Mouse (Mus musculus) hindbrain, embryonic 14.5 days (tissue): ENCODE results near the gene Med12. TPM values are rescaled to one million over a fixed set of nuclear protein-coding genes. Genes with fewer than 3 reads are reported as not detected.
"Not testable (repeated sequence)": the region's sequence is repeated elsewhere in the genome, so short reads cannot be mapped to it uniquely, and the experiment has no call there.

ENCODE experiments used
- ATAC-seq: fragments of 200-750 bp; cut with Nextera tagmentation; 2 replicates; pipeline ENCODE4 v1.8.0; 2017; ENCODE audit warnings: moderate number of reproducible peaks, mild to moderate bottlenecking, moderate TSS enrichment, moderate library complexity; ENCODE audit not compliant: low FRiP score
- DNase-seq: peaks from one replicate; pipeline ENCODE4 v3.0.0-alpha.2; 2015; ENCODE audit warnings: low spot score
- H3K27ac ChIP-seq: fragments of 300-500 bp; sonication (generic); 2 replicates; pipeline ENCODE4 v1.5.1; 2014; ENCODE audit warnings: mild to moderate bottlenecking, moderate library complexity
- H3K27me3 ChIP-seq: fragments of 300-500 bp; sonication (generic); 2 replicates; pipeline ENCODE4 v1.6.1; 2014; ENCODE audit warnings: mild to moderate bottlenecking, low read length, mixed read lengths; ENCODE audit not compliant: control insufficient read depth, insufficient read depth
- H3K36me3 ChIP-seq: fragments of 300-500 bp; sonication (generic); replicated peaks from 2 replicates; pipeline ENCODE4 v1.6.1; 2014; ENCODE audit not compliant: control insufficient read depth, insufficient read depth
- H3K4me1 ChIP-seq: fragments of 300-500 bp; sonication (generic); replicated peaks from 2 replicates; pipeline ENCODE4 v1.6.1; 2014; ENCODE audit warnings: antibody characterized with exemption, low read length, mixed read lengths; ENCODE audit not compliant: control insufficient read depth, insufficient read depth
- H3K4me2 ChIP-seq: fragments of 300-500 bp; sonication (generic); replicated peaks from 2 replicates; pipeline ENCODE4 v1.6.1; 2014; ENCODE audit warnings: mild to moderate bottlenecking, moderate library complexity
- H3K4me3 ChIP-seq: fragments of 300-500 bp; sonication (generic); replicated peaks from 2 replicates; pipeline ENCODE4 v1.5.1; 2014; ENCODE audit warnings: mild to moderate bottlenecking, low read length
- H3K9ac ChIP-seq: fragments of 300-500 bp; sonication (generic); 2 replicates; pipeline ENCODE4 v1.6.1; 2014
- H3K9me3 ChIP-seq: fragments of 300-500 bp; sonication (generic); 2 replicates; pipeline ENCODE4 v1.6.1; 2016; ENCODE audit warnings: low read length; ENCODE audit not compliant: control insufficient read depth
- WGBS: fragments of 180-500 bp; shearing (Covaris S2); extraction: QIAGEN DNeasy Blood & Tissue Kit; methylation state at CpG from one replicate; pipeline ENCODE4 v1.1.7; 2014; 5-methylcytosine and 5-hydroxymethylcytosine counted together
- polyA plus RNA-seq: library from polyadenylated mRNA; unstranded; fragments of >200 nt; fragmentation: Nextera tagmentation; extraction: Ambion mirVana; gene quantifications from 2 replicates; pipeline ENCODE4 v1.2.1, GENCODE M21; 2014

Med12 gene
- polyA plus RNA-seq, 1 experiment from 2014 or later, result 33.9 TPM

DNA sequence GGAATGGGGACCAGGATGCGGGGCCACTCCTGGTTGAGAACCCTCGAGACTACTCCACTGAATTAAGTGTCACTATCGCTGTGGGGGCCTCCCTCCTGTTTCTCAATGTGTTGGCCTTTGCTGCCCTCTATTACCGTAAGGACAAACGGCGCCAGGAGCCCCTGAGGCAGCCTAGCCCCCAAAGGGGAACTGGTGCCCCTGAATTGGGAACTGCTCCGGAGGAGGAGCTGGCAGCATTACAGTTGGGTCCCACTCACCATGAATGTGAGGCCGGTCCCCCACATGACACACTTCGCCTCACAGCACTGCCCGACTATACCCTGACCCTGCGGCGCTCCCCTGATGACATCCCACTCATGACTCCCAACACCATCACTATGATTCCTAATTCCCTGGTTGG lies 45.9 kb downstream of the Med12 start:
- no peak overlapping the region for H3K4me2 ChIP-seq

DNA sequence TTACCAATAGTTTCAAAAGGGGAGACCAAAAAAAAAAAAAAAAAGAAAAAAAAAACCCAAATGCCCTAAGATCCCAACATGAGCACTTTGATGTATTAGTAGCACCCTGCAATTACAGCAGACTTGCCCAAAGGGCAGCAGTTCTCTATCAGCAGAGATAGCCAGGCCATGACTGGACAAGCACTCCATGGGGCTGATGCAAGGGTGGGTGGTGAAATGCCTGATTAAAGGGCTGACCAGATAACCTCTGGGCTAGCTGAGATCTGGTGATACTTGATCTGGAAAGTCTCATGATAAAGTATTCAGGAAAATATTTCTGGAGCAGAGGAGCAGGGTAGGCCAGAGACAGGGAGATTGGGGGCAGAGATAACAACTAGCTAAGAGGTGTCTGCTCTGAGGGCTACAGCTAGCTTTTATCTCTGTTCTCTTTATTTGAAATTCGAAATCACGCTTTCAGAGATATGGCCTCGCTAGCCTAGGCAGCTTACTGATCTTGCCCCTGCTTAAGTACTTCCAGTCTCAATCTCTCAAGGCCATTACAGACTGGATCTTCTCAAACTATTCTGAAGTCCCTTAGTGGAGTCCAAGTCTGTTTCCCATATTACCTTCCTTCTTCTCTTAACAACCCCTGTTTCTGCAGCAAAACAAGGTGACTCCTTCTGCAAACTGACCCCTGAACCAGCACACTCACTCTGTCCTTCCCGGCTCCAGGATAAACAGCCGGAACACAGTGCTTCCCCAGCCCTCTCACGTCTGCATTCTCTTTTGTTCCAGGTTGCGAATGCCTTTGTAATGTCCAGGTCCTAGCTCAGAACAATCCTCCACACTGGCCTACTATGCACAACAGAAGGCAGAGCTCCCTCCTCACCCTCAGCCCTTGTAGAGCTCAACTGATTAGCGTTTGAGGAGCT lies 52.4 kb downstream of the Med12 start:
- H3K4me1 ChIP-seq, result no peaks in the 10 kb centered on the region
- H3K4me2 ChIP-seq, result no peak overlapping the region
- ATAC-seq (no peak), DNase-seq (no peak)
- H3K36me3 ChIP-seq, result peaks cover 20% of the 10 kb centered on the region; the same call in 1 of the 2 replicates
- no peaks in the 10 kb centered on the region for H3K9me3 ChIP-seq
- no peak overlapping the region for H3K9ac ChIP-seq
- 50% methylated on average over 8 of the region's 8 CpGs for WGBS
- H3K27ac ChIP-seq, result no peak overlapping the region
- H3K27me3 ChIP-seq, result no peaks in the 10 kb centered on the region; the same call in 1 of the 2 replicates
- no peak overlapping the region for H3K4me3 ChIP-seq

More for the DNA sequence above, 45.9 kb downstream of the Med12 start:
- DNase-seq (no peak), ATAC-seq (no peak)
- H3K36me3 ChIP-seq, result peaks cover 69% of the 10 kb centered on the region
- H3K27me3 ChIP-seq, result no peaks in the 10 kb centered on the region
- 93% methylated on average over 12 of the region's 12 CpGs for WGBS
- H3K4me3 ChIP-seq, result no peak overlapping the region
- no peaks in the 10 kb centered on the region for H3K4me1 ChIP-seq
- H3K9me3 ChIP-seq, result no peaks in the 10 kb centered on the region
- no peak overlapping the region for H3K9ac ChIP-seq
- no peak overlapping the region for H3K27ac ChIP-seq

DNA sequence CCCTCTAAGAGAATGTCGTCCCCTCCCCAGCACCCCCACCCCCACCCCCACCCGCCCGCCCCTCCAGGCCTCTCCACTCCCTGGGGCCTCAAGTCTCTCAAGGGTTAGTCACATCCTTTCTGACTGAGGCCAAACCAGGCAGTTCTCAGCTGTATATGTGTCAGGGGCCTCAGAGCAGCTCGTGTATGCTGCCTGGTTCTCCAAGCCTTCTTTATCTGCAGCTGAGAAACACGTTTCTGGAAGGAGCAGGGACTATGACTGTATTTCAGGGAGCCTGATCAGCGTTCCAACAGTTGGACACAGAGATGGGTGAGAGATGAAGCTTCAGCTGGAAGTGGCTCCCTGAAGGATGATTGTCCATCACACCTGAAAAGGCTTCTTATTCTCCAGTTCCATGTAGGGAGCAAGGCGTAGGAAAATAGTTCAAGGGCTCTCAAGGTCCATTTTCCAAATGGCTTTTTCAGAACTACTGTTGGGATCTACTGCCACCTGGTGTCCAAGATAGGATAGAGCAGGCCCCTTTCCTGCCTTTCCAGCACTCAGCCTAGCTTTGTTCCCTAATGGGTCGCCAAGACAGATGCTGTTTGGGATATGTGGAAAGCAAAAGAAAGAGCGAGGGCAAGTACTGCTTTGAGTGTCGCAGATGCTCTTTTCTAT lies 55.7 kb downstream of the Med12 start:
- DNase-seq, result peak; percentile 86
- peak overlapping the region; percentile 62; the same call in 1 of the 2 replicates for H3K27ac ChIP-seq
- no peaks in the 10 kb centered on the region; the same call in 1 of the 2 replicates for H3K27me3 ChIP-seq
- H3K9me3 ChIP-seq, result no peaks in the 10 kb centered on the region
- no peak overlapping the region for H3K4me3 ChIP-seq
- H3K4me2 ChIP-seq, result no peak overlapping the region
- H3K36me3 ChIP-seq, result no peaks in the 10 kb centered on the region
- 35% methylated on average over 10 of the region's 10 CpGs for WGBS
- H3K9ac ChIP-seq, result peak overlapping the region; percentile 20; the same call in 1 of the 2 replicates
- ATAC-seq, result no peak
- 0 out of 2 replicates have a peak, but pooled peaks cover 10% of the 10 kb centered on the region for H3K4me1 ChIP-seq

- peak overlapping the region; percentile 52 for H3K4me2 ChIP-seq
Observed at GRCm38 (mm10) chrX:101332031-101332374, 58.2 kb downstream of the Med12 start.

DNA sequence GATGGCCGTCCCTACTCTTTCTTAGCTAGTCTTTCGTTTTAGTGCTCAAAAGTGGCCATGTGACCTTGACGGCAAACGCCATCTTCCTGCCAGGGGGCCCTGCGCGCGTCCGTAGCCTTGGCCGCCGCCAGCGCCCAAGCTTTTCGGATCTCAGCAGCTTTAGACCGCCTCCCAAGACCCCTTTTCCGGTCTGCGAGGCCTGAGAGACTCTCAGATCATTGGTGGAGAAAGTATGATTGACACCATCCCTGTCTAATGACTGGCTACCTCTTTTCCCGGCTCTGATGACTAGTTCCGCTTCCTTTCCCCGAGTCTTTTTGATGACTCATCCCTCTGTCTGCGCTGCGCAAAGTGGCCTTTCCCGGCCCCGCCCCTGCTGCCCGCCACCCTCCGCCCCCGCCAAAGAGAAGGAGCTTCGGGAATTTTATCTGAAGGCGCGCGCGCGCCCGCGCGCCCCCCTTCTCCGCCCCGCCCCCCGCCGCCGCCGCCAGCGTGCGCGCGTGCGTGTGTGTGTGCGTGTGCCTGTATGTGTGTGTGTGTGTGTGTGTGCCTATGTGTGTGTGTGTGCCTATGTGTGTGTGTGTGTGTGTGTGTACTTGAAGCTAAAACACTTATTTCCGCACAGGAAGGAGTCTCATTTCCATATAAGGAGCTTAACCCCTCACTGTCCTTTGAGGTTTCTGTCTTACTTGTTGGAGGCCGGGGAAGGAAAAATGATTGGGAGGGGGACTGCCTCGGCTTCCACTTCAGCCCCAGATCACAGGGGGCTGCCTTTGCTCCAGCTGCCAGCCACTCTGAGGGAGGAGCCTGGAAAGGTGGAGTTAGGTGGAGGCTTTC lies 58.8 kb downstream of the Med12 start:
- 19% methylated on average over 40 of the region's 49 CpGs for WGBS
- H3K9ac ChIP-seq, result peak overlapping the region; percentile 60
- peak overlapping the region; percentile 57 for H3K4me2 ChIP-seq
- no peaks in the 10 kb centered on the region for H3K9me3 ChIP-seq
- no peaks in the 10 kb centered on the region for H3K27me3 ChIP-seq
- no peaks in the 10 kb centered on the region for H3K36me3 ChIP-seq
- H3K4me3 ChIP-seq, result peak overlapping the region; percentile 29
- 0 out of 2 replicates have a peak, but pooled peaks cover 10% of the 10 kb centered on the region for H3K4me1 ChIP-seq
- H3K27ac ChIP-seq, result peak overlapping the region; percentile 96
- ATAC-seq (peak; percentile 95), DNase-seq (peak; percentile 85)

More at GRCm38 (mm10) chrX:101332031-101332374, 58.2 kb downstream of the Med12 start:
- H3K4me1 ChIP-seq, result 0 out of 2 replicates have a peak, but pooled peaks cover 10% of the 10 kb centered on the region
- no peaks in the 10 kb centered on the region for H3K27me3 ChIP-seq
- DNase-seq (no peak), ATAC-seq (peak; percentile 38)
- peak overlapping the region; percentile 22 for H3K4me3 ChIP-seq
- WGBS, result 46% methylated on average over 9 of the region's 9 CpGs
- no peaks in the 10 kb centered on the region for H3K36me3 ChIP-seq
- peak overlapping the region; percentile 59 for H3K9ac ChIP-seq
- H3K27ac ChIP-seq, result peak overlapping the region; percentile 96
- no peaks in the 10 kb centered on the region for H3K9me3 ChIP-seq

DNA sequence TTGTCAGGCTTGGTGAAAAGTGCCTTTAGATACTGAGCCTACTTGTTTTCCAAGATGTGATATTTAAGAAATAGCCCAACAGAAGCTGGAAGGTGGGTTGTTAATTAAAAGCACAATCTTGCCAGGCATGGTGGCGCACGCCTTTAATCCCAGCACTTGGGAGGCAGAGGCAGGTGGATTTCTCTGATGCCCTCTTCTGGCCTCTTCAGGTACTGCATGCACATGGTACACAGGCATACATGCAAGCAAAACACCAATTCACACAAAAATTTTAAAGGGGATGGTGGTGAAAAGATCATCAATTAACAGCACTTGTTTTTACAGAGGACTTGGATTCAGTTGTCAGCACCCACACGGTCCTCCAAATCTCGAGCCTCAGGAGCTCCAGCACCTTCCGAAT lies 60.8 kb downstream of the Med12 start:
- 91% methylated on average over 5 of the region's 5 CpGs for WGBS
- DNase-seq, result no peak
- Histone ChIP-seq H3K27ac (no peak overlapping the region), H3K4me3 (no peak overlapping the region), H3K9me3 (no peaks in the 10 kb centered on the region), H3K4me1 (0 out of 2 replicates have a peak, but pooled peaks cover 10% of the 10 kb centered on the region), H3K4me2 (no peak overlapping the region), H3K36me3 (no peaks in the 10 kb centered on the region), H3K9ac (no peak overlapping the region), H3K27me3 (no peaks in the 10 kb centered on the region)
- no peak for ATAC-seq

- no peaks in the 10 kb centered on the region for H3K36me3 ChIP-seq
- 52% methylated on average over 4 of the region's 4 CpGs for WGBS
- DNase-seq (no peak), ATAC-seq (no peak)
- no peak overlapping the region for H3K27ac ChIP-seq
- no peak overlapping the region for H3K9ac ChIP-seq
- H3K4me2 ChIP-seq, result no peak overlapping the region
- H3K27me3 ChIP-seq, result no peaks in the 10 kb centered on the region
- H3K4me3 ChIP-seq, result no peak overlapping the region
- H3K9me3 ChIP-seq, result no peaks in the 10 kb centered on the region
- 0 out of 2 replicates have a peak, but pooled peaks cover 3% of the 10 kb centered on the region for H3K4me1 ChIP-seq
Observed at GRCm38 (mm10) chrX:101338666-101339065, 64.8 kb downstream of the Med12 start.

GRCm38 (mm10) chrX:101342837-101343236 lies 69.0 kb downstream of the Med12 start:
- H3K36me3 ChIP-seq, DNase-seq, H3K9me3 ChIP-seq, H3K27me3 ChIP-seq, H3K4me3 ChIP-seq, H3K4me1 ChIP-seq, H3K9ac ChIP-seq, H3K27ac ChIP-seq, ATAC-seq, H3K4me2 ChIP-seq: not testable (repeated sequence)
- WGBS, result 80% methylated on average over 2 of the region's 2 CpGs
